Mouse (Mus musculus) lung, adult 2 months (tissue): ENCODE measurements around the gene Grk6.

Source experiments
- CTCF ChIP-seq: fragments of 200-500 bp; IDR thresholded peaks from 2 replicates; pipeline ENCODE4 v1.5.1; 2011; ENCODE audit warnings: mild to moderate bottlenecking, low read length, control low read depth; ENCODE audit not compliant: insufficient read depth
- POLR2A ChIP-seq: fragments of 200-500 bp; IDR thresholded peaks from 2 replicates; pipeline ENCODE4 v1.6.1; 2011; ENCODE audit warnings: low read depth, mild to moderate bottlenecking, control low read depth, low read length, borderline replicate concordance; ENCODE audit errors: extremely low read depth

DNA sequence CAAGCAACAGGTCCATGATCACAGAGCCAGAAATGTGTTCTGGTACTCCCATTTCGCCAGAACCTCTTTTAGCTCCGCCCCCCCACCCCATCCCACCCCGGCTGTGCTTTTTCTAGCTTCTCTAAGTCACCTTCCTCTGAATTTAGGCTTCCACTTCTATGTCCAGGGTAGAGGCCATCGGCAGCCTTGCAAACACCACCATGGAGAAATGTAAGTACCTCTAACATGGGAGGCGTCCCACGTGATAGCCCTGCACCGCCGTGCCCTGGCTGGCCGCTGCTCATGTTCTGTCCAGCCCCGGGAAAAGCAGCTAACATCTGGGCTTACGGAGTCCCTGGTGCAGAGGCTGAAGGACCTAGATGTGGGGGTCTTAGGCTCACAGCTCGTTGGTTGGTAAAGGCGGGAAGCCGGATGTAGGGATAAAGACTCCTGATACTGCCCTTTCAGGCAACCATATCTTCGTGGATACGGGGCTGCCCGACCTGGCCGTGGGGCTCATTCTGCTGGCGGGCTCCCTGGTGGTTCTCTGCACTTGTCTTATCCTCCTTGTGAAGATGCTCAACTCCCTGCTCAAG, 36.2 kb upstream of the Grk6 start:
- TF ChIP-seq POLR2A (no peak), CTCF (no peak)
